Mouse (Mus musculus): ENCODE measurements around the gene Wbp1l.

DNA sequence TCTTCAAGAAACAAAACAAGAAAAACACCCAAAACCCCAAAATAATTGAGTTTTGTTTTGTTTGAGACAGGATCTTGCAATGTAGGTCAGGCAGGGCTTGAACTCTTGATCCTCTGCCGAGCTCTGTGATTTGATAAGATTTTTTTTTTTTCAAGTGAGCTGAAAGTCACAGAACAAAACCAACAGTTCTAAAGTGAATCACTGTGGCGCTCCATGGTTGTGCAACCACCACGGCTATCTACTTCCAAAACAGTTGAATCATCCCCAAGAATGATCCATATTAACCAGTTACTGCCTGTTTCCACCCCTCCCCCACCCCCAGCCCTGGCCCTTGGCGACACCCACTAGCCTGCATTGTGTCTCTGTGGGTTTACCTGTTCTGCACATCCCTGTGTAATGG is 1.5 kb downstream of the Wbp1l start:
- TF ChIP-seq CTCF (IDR thresholded peaks at IDR 0.05; ENCODE audit: low read depth, low read length) = no peak
- TF ChIP-seq TAL1 (conservative IDR thresholded peaks at IDR 0.05; ENCODE audit: low read depth, low read length) = no peak
- TF ChIP-seq GATA2 (IDR thresholded peaks at IDR 0.05; ENCODE audit: borderline replicate concordance, low read depth, low read length) = no peak
- TF ChIP-seq GATA1 (IDR thresholded peaks at IDR 0.05; ENCODE audit: borderline replicate concordance, low read length) = no peak

Data from G1E (cell line).